Mouse (Mus musculus) myocyte (in vitro differentiated cells): Measurements from ENCODE around the gene Arhgef12. TPM values are rescaled to one million over a fixed set of nuclear protein-coding genes. Genes with fewer than 3 reads are reported as not detected.

Source experiments
- H3K27me3 ChIP-seq: one replicate; pipeline ENCODE4 v1.6.1; 2011; ENCODE audit not compliant: control insufficient read depth, insufficient read depth, insufficient read length
- H3K36me3 ChIP-seq: one replicate; pipeline ENCODE4 v1.6.1; 2011; ENCODE audit not compliant: control insufficient read depth, insufficient read depth
- H3K4me2 ChIP-seq: one replicate; pipeline ENCODE4 v1.6.1; 2011; ENCODE audit warnings: low read depth, control low read depth
- H3K4me3 ChIP-seq: one replicate; pipeline ENCODE4 v1.5.1; 2011; ENCODE audit warnings: mild to moderate bottlenecking, control low read depth, moderate library complexity
- H3K79me2 ChIP-seq: one replicate; pipeline ENCODE4 v1.6.1; 2011; ENCODE audit not compliant: control insufficient read depth, insufficient read depth
- H3ac ChIP-seq: one replicate; pipeline ENCODE4 v1.6.1; 2011; ENCODE audit not compliant: control insufficient read depth, insufficient read length
- CEBPB ChIP-seq: IDR thresholded peaks from 2 replicates; pipeline ENCODE4 v1.6.1; 2011; ENCODE audit warnings: mild to moderate bottlenecking, moderate library complexity; ENCODE audit not compliant: poor library complexity, insufficient read depth, severe bottlenecking
- E2F4 ChIP-seq: IDR thresholded peaks from one replicate; pipeline ENCODE4 v1.6.1; 2011; ENCODE audit warnings: mild to moderate bottlenecking, control low read depth, moderate library complexity; ENCODE audit not compliant: insufficient read depth
- MAX ChIP-seq: IDR thresholded peaks from one replicate; pipeline ENCODE4 v1.6.1; 2011; ENCODE audit warnings: low read depth, mild to moderate bottlenecking, control low read depth
- MYOD1 ChIP-seq, 3 experiments: IDR thresholded peaks; one replicate each; pipeline ENCODE4 v1.6.1; 2011; ENCODE audit warnings: control low read depth in 2 of 3, low read depth in 2 of 3, mild to moderate bottlenecking in 2 of 3, moderate library complexity in 1 of 3; ENCODE audit not compliant: insufficient read length in 2 of 3, control insufficient read depth in 1 of 3
- MYOG ChIP-seq, 3 experiments: IDR thresholded peaks; one replicate each; pipeline ENCODE4 v1.6.1; 2011; ENCODE audit warnings: control low read depth in 2 of 3, low read depth in 2 of 3, mild to moderate bottlenecking in 2 of 3; ENCODE audit not compliant: insufficient read length in 2 of 3, control insufficient read depth in 1 of 3, insufficient read depth in 1 of 3
- POLR2A ChIP-seq: IDR thresholded peaks from one replicate; pipeline ENCODE4 v1.6.1; 2011; ENCODE audit warnings: low read depth, mild to moderate bottlenecking, control low read depth, moderate library complexity; ENCODE audit not compliant: insufficient read length
- POLR2AphosphoS2 ChIP-seq: IDR thresholded peaks from one replicate; pipeline ENCODE4 v1.6.1; 2011; ENCODE audit warnings: low read depth, control low read depth; ENCODE audit not compliant: insufficient read length
- REST ChIP-seq: IDR thresholded peaks from one replicate; pipeline ENCODE4 v1.6.1; 2011; ENCODE audit warnings: mild to moderate bottlenecking, control low read depth, moderate library complexity; ENCODE audit not compliant: insufficient read depth, insufficient read length
- SRF ChIP-seq: IDR thresholded peaks from one replicate; pipeline ENCODE4 v1.6.1; 2011; ENCODE audit warnings: low read depth; ENCODE audit not compliant: control insufficient read depth, insufficient read length
- TCF12 ChIP-seq: IDR thresholded peaks from one replicate; pipeline ENCODE4 v1.6.1; 2011; ENCODE audit warnings: mild to moderate bottlenecking, control low read depth; ENCODE audit not compliant: poor library complexity, insufficient read depth, severe bottlenecking
- TCF3 ChIP-seq: IDR thresholded peaks from one replicate; pipeline ENCODE4 v1.6.1; 2011; ENCODE audit warnings: low read depth, control low read depth; ENCODE audit not compliant: insufficient read length
- USF1 ChIP-seq: IDR thresholded peaks from one replicate; pipeline ENCODE4 v1.6.1; 2011; ENCODE audit warnings: low read depth, mild to moderate bottlenecking, control low read depth, moderate library complexity
- polyA plus RNA-seq: library from polyadenylated mRNA; unstranded; fragments of >200 nt; fragmentation: generic; extraction: Trizol; gene quantifications from one replicate; pipeline ENCODE4 v1.2.1, GENCODE M21; 2012; ENCODE audit warnings: missing spikeins

Gene Arhgef12
- polyA plus RNA-seq, 1 experiment, result 12.9 TPM

GRCm38 (mm10) chr9:42943781-42944535, 163.1 kb downstream of the Arhgef12 start, which contains the start of gene Grik4:
Grik4 (minus strand) TSS chr9:42944493.
- Histone ChIP-seq H3K4me3 (no peak within 1 kb of the TSS), H3ac (no peak within 1 kb of the TSS), H3K79me2 (no peaks in the 10 kb centered on the region), H3K27me3 (peaks cover 83% of the 10 kb centered on the region), H3K36me3 (no peaks in the 10 kb centered on the region), H3K4me2 (peak within 1 kb of the TSS; percentile 70)
- TF ChIP-seq TCF3 (no peak), E2F4 (no peak), REST (no peak), POLR2AphosphoS2 (no peak), MYOD1 (IDR thresholded peaks at IDR 0.05; ENCODE audit: control insufficient read depth in 1 of 3, insufficient read length in 2 of 3, low read depth in 2 of 3) (no peak), USF1 (no peak), CEBPB (no peak), MYOG (IDR thresholded peaks at IDR 0.05; ENCODE audit: control insufficient read depth in 1 of 3, insufficient read depth in 1 of 3, insufficient read length in 2 of 3, low read depth in 2 of 3) (no peak), TCF12 (no peak), SRF (no peak), POLR2A (no peak), MAX (no peak)

DNA sequence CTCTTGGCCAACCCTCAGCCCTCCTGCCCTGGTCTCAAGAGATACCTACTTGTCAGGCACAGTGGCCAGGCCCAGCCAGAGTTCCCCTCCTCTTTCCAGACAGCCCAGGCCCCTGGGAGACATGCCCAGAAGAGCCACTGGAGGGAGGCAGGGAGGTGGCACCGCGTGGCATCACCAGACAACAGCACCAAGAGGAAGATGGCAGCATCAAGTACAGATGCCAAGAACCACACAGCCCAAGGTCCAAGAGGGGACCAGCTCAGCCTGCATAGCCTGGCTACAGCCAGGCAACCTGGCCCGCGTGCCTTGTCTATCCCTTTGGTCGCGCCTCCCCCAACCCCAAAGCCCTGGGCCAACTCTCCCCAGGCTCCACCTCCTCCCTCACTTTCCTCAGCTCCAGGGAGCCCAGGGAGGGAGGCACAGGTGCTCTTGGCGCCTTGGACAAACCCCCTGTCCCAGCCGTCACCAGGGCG, 163.9 kb downstream of the Arhgef12 start:
- Histone ChIP-seq H3K27me3 (peaks cover 83% of the 10 kb centered on the region), H3K4me2 (no peak overlapping the region), H3K79me2 (no peaks in the 10 kb centered on the region), H3K36me3 (no peaks in the 10 kb centered on the region), H3ac (no peak overlapping the region), H3K4me3 (no peak overlapping the region)
- TF ChIP-seq POLR2AphosphoS2, result no peak
- no peak for TF ChIP-seq E2F4
- no peak for TF ChIP-seq SRF
- no peak for TF ChIP-seq MYOG (IDR thresholded peaks at IDR 0.05; ENCODE audit: control insufficient read depth in 1 of 3, insufficient read depth in 1 of 3, insufficient read length in 2 of 3, low read depth in 2 of 3)
- no peak for TF ChIP-seq REST
- TF ChIP-seq TCF3, result no peak
- TF ChIP-seq POLR2A, result no peak
- no peak for TF ChIP-seq USF1

- no peak overlapping the region for H3K4me2 ChIP-seq
- H3K4me3 ChIP-seq, result no peak overlapping the region
- H3K27me3 ChIP-seq, result peaks cover 88% of the 10 kb centered on the region
- no peak overlapping the region for H3ac ChIP-seq
- TF ChIP-seq MYOD1 (IDR thresholded peaks at IDR 0.05; ENCODE audit: control insufficient read depth in 1 of 3, insufficient read length in 2 of 3, low read depth in 2 of 3), result no peak
- no peak for TF ChIP-seq REST
- TF ChIP-seq POLR2A, result no peak
- no peak for TF ChIP-seq SRF
- TF ChIP-seq MYOG (IDR thresholded peaks at IDR 0.05; ENCODE audit: control insufficient read depth in 1 of 3, insufficient read depth in 1 of 3, insufficient read length in 2 of 3, low read depth in 2 of 3), result no peak
- TF ChIP-seq TCF12, result no peak
- no peak for TF ChIP-seq TCF3
- no peak for TF ChIP-seq MAX
- no peak for TF ChIP-seq E2F4
- TF ChIP-seq POLR2AphosphoS2, result no peak
- no peak for TF ChIP-seq USF1
- no peak for TF ChIP-seq CEBPB
- H3K79me2 ChIP-seq, result no peaks in the 10 kb centered on the region
- H3K36me3 ChIP-seq, result no peaks in the 10 kb centered on the region
These were observed 164.9 kb downstream of the Arhgef12 start for GRCm38 (mm10) chr9:42942148-42942547.

- Histone ChIP-seq H3K79me2 (no peaks in the 10 kb centered on the region), H3K4me3 (no peak overlapping the region), H3ac (no peak overlapping the region), H3K4me2 (no peak overlapping the region), H3K36me3 (no peaks in the 10 kb centered on the region), H3K27me3 (peaks cover 71% of the 10 kb centered on the region)
- TF ChIP-seq TCF3 (no peak), CEBPB (no peak), USF1 (no peak), MYOD1 (IDR thresholded peaks at IDR 0.05; ENCODE audit: control insufficient read depth in 1 of 3, insufficient read length in 2 of 3, low read depth in 2 of 3) (no peak), REST (no peak), MAX (no peak), SRF (no peak), TCF12 (no peak), E2F4 (no peak)
These were observed 174.9 kb downstream of the Arhgef12 start for GRCm38 (mm10) chr9:42932146-42932545.

GRCm38 (mm10) chr9:42927498-42927897, 179.5 kb downstream of the Arhgef12 start:
- H3K27me3 ChIP-seq, result peaks cover 61% of the 10 kb centered on the region

More at GRCm38 (mm10) chr9:42927498-42927897, 179.5 kb downstream of the Arhgef12 start:
- Histone ChIP-seq H3K36me3 (no peaks in the 10 kb centered on the region), H3K4me2 (peak overlapping the region; percentile 24), H3K79me2 (no peaks in the 10 kb centered on the region), H3ac (no peak overlapping the region), H3K4me3 (no peak overlapping the region)
- TF ChIP-seq SRF, result no peak
- no peak for TF ChIP-seq USF1
- TF ChIP-seq MYOG (IDR thresholded peaks at IDR 0.05; ENCODE audit: control insufficient read depth in 1 of 3, insufficient read depth in 1 of 3, insufficient read length in 2 of 3, low read depth in 2 of 3), result no peak
